Mouse (Mus musculus) kidney, embryonic 14.5 days (tissue): Measurements from ENCODE around the gene Hoxb5. TPM values are rescaled to one million over a fixed set of nuclear protein-coding genes. Genes with fewer than 3 reads are reported as not detected.

Experiments used
- ATAC-seq: fragments of 200-750 bp; cut with Nextera tagmentation; 2 replicates; pipeline ENCODE4 v1.8.0; 2017; ENCODE audit warnings: moderate number of reproducible peaks, mild to moderate bottlenecking, moderate TSS enrichment, moderate library complexity; ENCODE audit not compliant: low FRiP score, low TSS enrichment
- H3K27ac ChIP-seq: fragments of 300-500 bp; sonication (generic); 2 replicates; pipeline ENCODE4 v1.5.1; 2014; ENCODE audit warnings: low read depth, mild to moderate bottlenecking, low read length, moderate library complexity, mixed read lengths
- H3K27me3 ChIP-seq: fragments of 300-500 bp; sonication (generic); 2 replicates; pipeline ENCODE4 v1.6.1; 2014; ENCODE audit warnings: mild to moderate bottlenecking, low read length; ENCODE audit not compliant: control insufficient read depth, insufficient read depth
- H3K36me3 ChIP-seq: fragments of 300-500 bp; sonication (generic); 2 replicates; pipeline ENCODE4 v1.6.1; 2014; ENCODE audit warnings: low read length, mixed read lengths; ENCODE audit not compliant: control insufficient read depth, insufficient read depth
- H3K4me1 ChIP-seq: fragments of 300-500 bp; sonication (generic); 2 replicates; pipeline ENCODE4 v1.6.1; 2014; ENCODE audit warnings: low read length, mixed read lengths; ENCODE audit not compliant: control insufficient read depth, insufficient read depth
- H3K4me2 ChIP-seq: fragments of 300-500 bp; sonication (generic); replicated peaks from 2 replicates; pipeline ENCODE4 v1.6.1; 2014; ENCODE audit warnings: low read depth, mild to moderate bottlenecking, low read length
- H3K4me3 ChIP-seq: fragments of 300-500 bp; sonication (generic); 2 replicates; pipeline ENCODE4 v1.5.1; 2014; ENCODE audit warnings: mild to moderate bottlenecking, low read length
- H3K9ac ChIP-seq: fragments of 300-500 bp; sonication (generic); 2 replicates; pipeline ENCODE4 v1.6.1; 2014; ENCODE audit warnings: low read depth, mild to moderate bottlenecking, low read length, moderate library complexity
- H3K9me3 ChIP-seq: fragments of 300-500 bp; sonication (generic); 2 replicates; pipeline ENCODE4 v1.6.1; 2016; ENCODE audit warnings: low read length; ENCODE audit not compliant: control insufficient read depth
- WGBS: fragments of 180-500 bp; shearing (Covaris S2); extraction: QIAGEN DNeasy Blood & Tissue Kit; methylation state at CpG from one replicate; pipeline ENCODE4 v1.1.7; 2014; 5-methylcytosine and 5-hydroxymethylcytosine counted together
- polyA plus RNA-seq: library from polyadenylated mRNA; unstranded; fragments of >200 nt; fragmentation: Nextera tagmentation; extraction: Ambion mirVana; gene quantifications from 2 replicates; pipeline ENCODE4 v1.2.1, GENCODE M21; 2014

The Hoxb5 gene
- polyA plus RNA-seq, 1 experiment from 2014 or later, result 24.3 TPM

DNA sequence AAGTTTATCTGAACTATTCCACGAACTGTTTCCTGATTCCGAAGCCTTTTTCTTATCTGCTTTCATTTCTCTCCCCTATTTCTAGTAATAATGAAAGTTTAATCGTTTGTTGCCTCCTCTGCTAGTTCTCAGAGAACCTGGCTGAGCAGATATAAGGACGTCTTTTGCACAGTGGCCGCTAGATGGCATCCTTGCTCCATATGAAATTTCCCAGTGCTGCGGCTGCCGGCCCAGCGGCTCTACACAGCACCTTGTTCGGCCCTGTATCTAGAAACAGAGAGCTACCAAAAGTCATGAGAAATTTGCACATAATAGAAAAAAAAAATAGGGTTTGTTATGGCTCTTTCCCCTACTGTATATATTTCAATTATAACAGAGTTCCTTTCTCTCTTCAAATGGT, 24.4 kb upstream of the Hoxb5 start:
- H3K27ac ChIP-seq, result peak overlapping the region; percentile 80; the same call in 1 of the 2 replicates
- ATAC-seq, result no peak
- H3K9me3 ChIP-seq, result no peaks in the 10 kb centered on the region
- H3K4me1 ChIP-seq, result peaks cover 38% of the 10 kb centered on the region
- peak overlapping the region; percentile 53 for H3K4me3 ChIP-seq
- peak overlapping the region; percentile 95 for H3K4me2 ChIP-seq
- H3K27me3 ChIP-seq, result peaks cover 4% of the 10 kb centered on the region; the same call in 1 of the 2 replicates
- WGBS, result under 1% methylated on average over 9 of the region's 9 CpGs
- H3K36me3 ChIP-seq, result peaks cover 3% of the 10 kb centered on the region; the same call in 1 of the 2 replicates
- peak overlapping the region; percentile 99; the same call in 1 of the 2 replicates for H3K9ac ChIP-seq

DNA sequence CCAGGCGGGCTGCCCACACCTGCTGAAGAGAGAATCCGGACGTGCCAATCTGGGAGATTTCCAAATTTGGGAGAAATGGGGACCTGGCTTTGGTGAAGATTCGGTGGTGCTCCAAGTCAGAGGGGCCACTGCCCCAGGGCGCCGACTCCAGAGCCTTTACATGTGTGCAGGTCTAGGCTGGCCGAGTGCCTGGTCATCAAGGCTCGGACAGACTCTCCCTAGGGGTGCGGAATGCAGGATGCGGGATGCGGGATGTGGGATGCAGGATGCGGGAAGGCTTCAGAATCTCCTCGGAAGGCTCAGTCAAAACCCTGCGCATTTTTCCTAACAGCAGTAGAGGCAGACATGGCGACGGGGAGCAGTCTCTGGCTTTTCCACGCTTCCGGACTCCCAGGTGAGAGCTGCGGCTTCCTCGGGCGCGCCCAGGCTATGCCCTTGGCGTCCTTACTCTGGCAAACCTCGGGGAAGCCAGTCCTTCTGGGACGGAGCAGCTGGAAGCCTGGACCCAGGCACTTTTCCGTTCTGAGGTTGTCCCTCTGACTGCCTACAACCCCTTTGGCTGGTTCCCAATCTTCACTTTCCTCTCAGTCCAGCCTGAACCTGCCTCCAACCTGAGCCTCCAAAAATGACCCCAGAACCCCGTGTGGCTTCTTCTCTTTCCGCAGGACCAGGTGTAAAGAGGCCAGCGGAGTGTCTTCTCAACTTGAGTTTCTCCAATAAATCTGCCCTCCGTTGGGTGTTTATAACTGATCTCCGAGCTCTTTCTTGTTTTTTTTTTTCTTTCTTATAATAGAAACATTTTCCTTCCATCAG, 23.5 kb upstream of the Hoxb5 start:
- Histone ChIP-seq H3K36me3 (peaks cover 3% of the 10 kb centered on the region; the same call in 1 of the 2 replicates), H3K4me3 (peak overlapping the region; percentile 53), H3K27me3 (peaks cover 4% of the 10 kb centered on the region; the same call in 1 of the 2 replicates), H3K4me2 (peak overlapping the region; percentile 95), H3K9me3 (no peaks in the 10 kb centered on the region), H3K27ac (peak overlapping the region; percentile 80), H3K4me1 (peaks cover 38% of the 10 kb centered on the region), H3K9ac (peak overlapping the region; percentile 99)
- WGBS, result 4% methylated on average over 31 of the region's 31 CpGs
- ATAC-seq, result no peak

DNA sequence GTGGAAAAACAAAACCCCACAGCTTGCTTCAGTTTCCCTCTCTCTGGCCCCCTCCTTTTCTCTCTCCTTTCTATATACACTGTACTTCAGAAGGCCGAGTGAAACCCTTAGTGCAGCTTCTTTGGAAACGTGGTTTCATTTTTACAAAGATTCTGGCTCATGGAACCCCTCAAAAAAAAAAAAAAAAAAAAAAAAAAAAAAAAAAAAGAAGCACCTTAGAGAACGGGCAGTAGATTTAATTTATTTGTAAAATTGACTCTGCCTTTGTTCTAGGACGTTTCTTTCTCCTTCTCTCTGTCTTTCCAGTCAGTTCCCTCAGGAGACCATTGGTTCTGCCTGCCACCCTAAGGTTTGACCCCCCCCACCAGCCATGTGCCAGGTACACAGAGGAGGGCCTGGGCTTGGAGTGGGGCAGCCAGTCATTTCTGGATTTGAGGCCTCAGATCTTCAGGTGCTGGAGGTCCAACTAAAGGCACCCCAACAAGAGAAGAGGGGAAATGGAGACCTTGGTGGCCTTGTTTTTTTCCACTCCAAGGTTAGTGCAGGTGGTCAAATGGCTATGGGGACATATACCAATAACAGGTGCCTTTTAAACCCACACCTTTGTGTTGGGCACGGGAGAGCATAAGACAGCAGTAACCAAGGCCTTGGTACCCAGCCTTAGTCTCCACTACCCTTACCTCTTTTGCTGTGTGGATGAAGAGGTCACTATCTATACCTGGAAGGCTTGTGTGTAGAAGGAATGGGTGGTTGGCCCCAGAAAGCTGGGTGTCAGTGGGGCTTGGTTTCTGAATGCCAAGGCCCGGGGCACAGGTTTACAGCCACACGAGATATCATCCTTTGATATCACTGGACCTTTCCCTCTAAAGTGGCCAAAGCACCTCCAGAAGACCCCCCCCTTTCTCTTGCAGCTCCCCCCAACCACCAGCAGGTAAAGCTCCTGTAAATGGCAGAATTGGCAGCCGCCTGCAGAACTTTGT, 22.4 kb upstream of the Hoxb5 start:
- H3K36me3 ChIP-seq, result no peaks in the 10 kb centered on the region
- no peaks in the 10 kb centered on the region for H3K9me3 ChIP-seq
- 17% methylated on average over 8 of the region's 8 CpGs for WGBS
- no peak for ATAC-seq
- peak overlapping the region; percentile 99 for H3K9ac ChIP-seq
- peak overlapping the region; percentile 95 for H3K4me2 ChIP-seq
- peak overlapping the region; percentile 53 for H3K4me3 ChIP-seq
- peak overlapping the region; percentile 80 for H3K27ac ChIP-seq
- no peaks in the 10 kb centered on the region for H3K27me3 ChIP-seq
- H3K4me1 ChIP-seq, result peaks cover 38% of the 10 kb centered on the region

DNA sequence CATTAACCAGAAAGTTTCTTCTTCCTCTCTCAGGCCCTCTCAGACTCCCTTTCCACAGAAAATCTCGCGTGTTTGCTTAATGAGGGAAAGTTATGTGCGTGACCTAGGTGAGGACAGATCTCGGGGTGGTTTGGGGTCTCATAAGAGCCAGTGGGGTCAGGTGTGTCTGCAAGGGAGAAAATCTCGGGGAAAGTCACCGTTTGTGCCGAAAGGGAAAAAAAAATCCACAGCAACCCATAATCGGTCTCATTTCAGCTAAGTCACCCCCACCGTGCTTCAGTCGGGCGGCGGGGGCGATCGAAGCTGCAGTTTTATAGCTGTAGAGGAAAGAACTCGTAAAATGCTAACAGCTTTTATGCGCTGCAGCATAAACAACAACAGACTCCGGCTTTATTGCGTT, 21.7 kb upstream of the Hoxb5 start:
- ATAC-seq, result no peak
- Histone ChIP-seq H3K27ac (peak overlapping the region; percentile 80), H3K27me3 (no peaks in the 10 kb centered on the region), H3K4me2 (peak overlapping the region; percentile 95), H3K9ac (peak overlapping the region; percentile 99), H3K4me1 (peaks cover 32% of the 10 kb centered on the region), H3K36me3 (no peaks in the 10 kb centered on the region), H3K9me3 (no peaks in the 10 kb centered on the region), H3K4me3 (peak overlapping the region; percentile 53)
- 4% methylated on average over 18 of the region's 18 CpGs for WGBS

DNA sequence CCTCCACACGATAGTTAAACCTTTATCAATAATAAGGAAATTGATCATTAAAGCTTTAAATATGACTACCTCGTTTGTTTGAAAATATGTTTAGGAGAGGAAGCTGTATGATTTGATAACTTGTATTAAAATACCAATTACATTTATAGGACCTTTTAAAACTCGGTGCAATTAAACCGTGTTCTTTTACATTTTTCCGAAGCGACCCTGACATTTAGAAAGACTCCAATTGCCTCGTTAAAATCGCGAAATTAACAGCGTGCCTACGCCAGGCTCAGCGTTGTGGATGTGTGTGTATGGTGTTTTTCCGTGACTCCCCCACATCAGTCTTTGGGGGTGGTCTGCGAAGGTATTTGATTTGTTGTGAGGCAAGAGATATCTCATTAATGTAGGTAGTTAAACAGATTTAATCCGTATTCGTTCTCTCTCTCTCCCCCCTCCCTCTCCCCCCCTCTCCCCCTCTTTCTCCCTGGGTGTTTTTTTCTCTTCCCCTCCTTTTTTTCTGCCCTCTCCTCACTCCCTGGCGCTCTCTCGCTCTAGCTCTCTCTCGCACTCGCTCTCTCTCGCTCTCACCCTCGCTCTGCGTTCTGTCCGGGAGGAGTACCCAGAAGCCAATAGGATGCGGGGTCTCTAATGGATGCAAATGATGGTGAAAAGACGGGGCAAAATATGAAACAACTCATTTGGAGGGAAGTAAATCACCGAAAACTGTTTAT, 21.1 kb upstream of the Hoxb5 start, which contains the start of gene Hoxb8:
Gene Hoxb8, plus strand, starts transcription at position 51 of the 716 bp plus-strand sequence.
- Histone ChIP-seq H3K36me3 (no peaks in the 10 kb centered on the region), H3K27ac (peak within 1 kb of the TSS; percentile 100), H3K9ac (peak within 1 kb of the TSS; percentile 99), H3K9me3 (no peaks in the 10 kb centered on the region), H3K4me2 (peak within 1 kb of the TSS; percentile 95), H3K27me3 (no peaks in the 10 kb centered on the region), H3K4me1 (peaks cover 27% of the 10 kb centered on the region), H3K4me3 (peak within 1 kb of the TSS; percentile 53)
- WGBS, result under 1% methylated on average over 27 of the region's 27 CpGs
- no peak for ATAC-seq

DNA sequence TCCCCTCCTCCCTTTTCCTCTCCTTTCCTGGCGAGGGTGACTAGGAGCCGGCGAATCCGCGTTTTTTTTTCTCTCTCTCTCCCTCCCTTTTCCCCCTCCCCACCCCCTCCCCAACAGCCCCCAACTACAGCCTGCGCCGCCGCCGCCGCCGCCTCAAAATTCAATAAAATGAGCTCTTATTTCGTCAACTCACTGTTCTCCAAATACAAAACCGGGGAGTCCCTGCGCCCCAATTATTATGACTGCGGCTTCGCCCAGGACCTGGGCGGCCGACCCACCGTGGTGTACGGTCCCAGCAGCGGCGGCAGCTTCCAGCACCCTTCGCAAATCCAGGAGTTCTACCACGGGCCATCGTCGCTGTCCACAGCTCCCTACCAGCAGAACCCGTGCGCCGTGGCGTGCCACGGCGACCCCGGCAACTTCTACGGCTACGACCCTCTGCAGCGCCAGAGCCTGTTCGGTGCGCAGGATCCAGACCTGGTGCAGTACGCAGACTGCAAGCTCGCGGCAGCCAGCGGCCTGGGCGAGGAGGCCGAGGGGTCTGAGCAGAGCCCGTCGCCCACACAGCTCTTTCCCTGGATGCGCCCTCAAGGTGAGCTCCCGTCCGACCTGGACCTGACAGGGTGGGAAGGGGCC, 20.2 kb upstream of the Hoxb5 start:
- Histone ChIP-seq H3K27ac (peak overlapping the region; percentile 100), H3K4me1 (peaks cover 25% of the 10 kb centered on the region), H3K4me2 (peak overlapping the region; percentile 95), H3K27me3 (no peaks in the 10 kb centered on the region), H3K36me3 (no peaks in the 10 kb centered on the region), H3K9me3 (no peaks in the 10 kb centered on the region), H3K4me3 (peak overlapping the region; percentile 53), H3K9ac (peak overlapping the region; percentile 99)
- no peak for ATAC-seq
- WGBS, result under 1% methylated on average over 49 of the region's 49 CpGs

DNA sequence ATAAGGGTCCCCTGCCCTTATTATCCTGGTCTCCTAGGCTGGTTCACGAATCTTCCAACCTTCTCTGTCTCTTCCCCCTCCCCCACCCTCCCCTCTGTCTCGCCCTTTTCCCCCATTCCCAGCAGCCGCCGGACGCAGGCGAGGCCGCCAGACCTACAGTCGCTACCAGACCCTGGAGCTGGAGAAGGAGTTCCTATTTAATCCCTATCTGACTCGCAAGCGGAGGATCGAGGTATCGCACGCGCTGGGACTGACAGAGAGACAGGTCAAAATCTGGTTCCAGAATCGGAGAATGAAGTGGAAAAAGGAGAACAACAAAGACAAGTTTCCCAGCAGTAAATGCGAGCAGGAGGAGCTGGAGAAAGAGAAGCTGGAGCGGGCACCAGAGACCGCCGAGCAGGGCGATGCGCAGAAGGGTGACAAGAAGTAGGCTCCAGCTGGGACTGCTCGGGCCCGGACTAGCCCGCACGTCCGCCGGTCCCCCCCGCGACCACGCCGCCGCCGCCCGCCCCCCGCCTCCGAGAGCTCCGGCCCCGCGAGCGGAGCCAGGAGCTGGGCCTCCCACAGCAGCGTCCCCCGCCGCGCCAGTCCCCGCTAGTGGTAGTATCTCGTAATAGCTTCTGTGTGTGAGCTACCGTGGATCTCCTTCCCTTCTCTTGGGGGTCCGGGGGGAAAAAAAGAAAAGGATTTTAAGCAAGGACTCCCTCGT, 18.9 kb upstream of the Hoxb5 start:
- Histone ChIP-seq H3K9me3 (no peaks in the 10 kb centered on the region), H3K4me1 (peaks cover 27% of the 10 kb centered on the region), H3K36me3 (no peaks in the 10 kb centered on the region), H3K9ac (peak overlapping the region; percentile 99), H3K4me3 (peak overlapping the region; percentile 53), H3K27ac (peak overlapping the region; percentile 100), H3K27me3 (no peaks in the 10 kb centered on the region), H3K4me2 (peak overlapping the region; percentile 95)
- ATAC-seq, result no peak
- under 1% methylated on average over 49 of the region's 49 CpGs for WGBS
